Mouse (Mus musculus): ENCODE results near the gene Smarcb1. TPM values are rescaled to one million over a fixed set of nuclear protein-coding genes. Genes with fewer than 3 reads are reported as not detected.

Smarcb1 gene
- total RNA-seq (2021) = 10 to 100 TPM; 80.6 to 84.5 TPM
- long read RNA-seq, experiment 1, transcript Smarcb1-202 (9 exons, 1,622 nt) = minor isoform, 14 of 93 reads
- long read RNA-seq, experiment 1, transcript Smarcb1-201 (9 exons, 1,660 nt) = major isoform, 69 of 93 reads
- long read RNA-seq, experiment 1, partial matches to known transcripts = 8 of 93 reads
- long read RNA-seq, experiment 1, other reads (novel, unspliced or antisense) = 2 of 93 reads
- long read RNA-seq, experiment 2, transcript Smarcb1-201 (9 exons, 1,660 nt) = major isoform, 75 of 113 reads
- long read RNA-seq, experiment 2, transcript Smarcb1-202 (9 exons, 1,622 nt) = minor isoform, 25 of 113 reads
- long read RNA-seq, experiment 2, partial matches to known transcripts = 8 of 113 reads
- long read RNA-seq, experiment 2, other reads (novel, unspliced or antisense) = 5 of 113 reads

DNA sequence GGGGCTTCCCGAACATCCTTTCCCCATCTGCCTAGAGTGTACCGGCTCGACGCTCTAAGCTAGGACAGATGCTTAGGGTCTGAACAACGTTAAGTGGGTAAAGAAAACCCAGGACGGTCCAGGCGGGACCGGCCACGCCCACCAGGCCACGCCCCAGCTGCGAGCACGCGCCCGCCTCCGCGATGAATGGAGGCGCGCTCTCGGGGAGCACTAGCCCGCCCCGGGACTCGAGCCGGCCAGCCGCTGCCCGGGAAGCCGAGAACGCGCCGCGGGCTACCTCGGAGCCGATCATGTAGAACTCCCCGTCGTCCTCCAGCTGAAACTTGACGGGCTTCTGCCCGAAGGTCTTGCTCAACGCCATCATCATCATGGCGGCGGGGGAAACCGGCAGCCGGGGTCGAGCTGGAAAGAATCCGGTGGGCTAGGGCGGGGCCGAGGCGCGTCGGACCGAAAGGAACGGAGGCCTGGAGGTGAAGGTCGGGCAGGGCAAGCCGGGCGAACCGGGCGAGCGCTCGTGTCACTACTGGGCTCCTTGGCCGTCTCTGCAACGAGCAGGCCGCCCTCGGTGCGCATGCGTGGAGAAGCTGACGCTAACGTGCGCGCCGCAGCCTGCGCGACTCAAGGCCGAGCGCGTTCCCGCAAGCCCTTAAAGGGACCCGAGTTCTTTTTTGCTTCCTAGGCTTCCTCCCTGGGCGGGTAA lies at the start of gene Smarcb1:
TSS of gene Smarcb1 (minus strand) at position 592 of the 700 bp plus-strand sequence.
- peak; percentile 94 to 96 for DNase-seq (ENCODE audit: low spot score in 2 of 2)

DNA sequence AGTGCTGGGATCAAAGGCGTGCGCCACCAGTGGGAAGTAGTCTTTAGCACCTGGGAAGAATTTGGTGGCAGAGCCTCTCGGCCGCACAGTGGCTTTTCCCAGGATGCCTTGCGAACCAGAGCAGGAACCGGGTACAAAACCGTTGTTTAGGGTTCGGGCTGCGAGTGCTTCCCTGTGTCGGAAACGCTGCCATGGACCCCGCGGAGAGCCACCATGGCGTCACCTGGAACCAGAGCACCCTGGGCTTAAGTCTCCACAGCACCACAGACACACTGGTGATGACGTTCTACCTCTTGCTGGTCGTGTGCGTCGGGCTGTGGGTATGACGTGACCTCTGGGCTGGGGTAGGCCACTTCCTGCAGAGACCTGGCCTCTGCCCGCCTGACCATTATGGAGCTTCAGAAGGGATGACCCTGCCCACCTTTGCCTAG lies 33.0 kb upstream of the Smarcb1 start, which contains the start of gene Gm5134:
TSS of gene Gm5134 (plus strand) at position 134 of the 431 bp plus-strand sequence.
- no peak for DNase-seq (ENCODE audit: low spot score in 2 of 2)

DNA sequence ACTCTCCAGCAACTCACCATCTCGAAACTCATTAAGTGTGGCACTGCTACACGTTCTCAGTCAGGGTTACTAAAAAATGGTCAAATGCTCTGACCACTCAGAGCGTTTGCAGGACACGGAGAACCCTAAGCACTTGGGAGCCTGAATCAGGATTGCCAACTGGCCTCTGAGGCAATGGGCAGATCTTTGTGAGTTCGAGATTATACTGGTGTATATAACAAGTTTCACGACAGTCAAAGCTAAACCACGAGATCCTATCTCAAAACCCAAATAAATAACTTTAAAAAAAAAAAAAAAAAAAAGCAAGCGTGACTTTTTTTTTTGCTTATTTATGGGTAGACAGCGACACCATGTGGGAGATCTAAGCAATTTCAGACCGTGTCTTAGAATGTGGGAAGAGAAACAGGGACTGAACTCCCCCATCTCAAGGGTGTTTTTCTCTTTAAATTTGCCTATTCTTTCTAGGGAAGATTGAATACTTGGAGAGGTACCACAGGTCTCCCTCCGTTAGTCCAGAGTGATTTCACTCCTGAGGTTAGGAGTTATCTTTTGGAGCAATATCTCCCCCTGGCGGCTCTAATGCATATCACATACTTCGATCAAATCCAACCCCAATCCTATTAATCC lies 30.1 kb upstream of the Smarcb1 start:
- peak; percentile 51 to 60 for DNase-seq (ENCODE audit: low spot score in 2 of 2)

DNA sequence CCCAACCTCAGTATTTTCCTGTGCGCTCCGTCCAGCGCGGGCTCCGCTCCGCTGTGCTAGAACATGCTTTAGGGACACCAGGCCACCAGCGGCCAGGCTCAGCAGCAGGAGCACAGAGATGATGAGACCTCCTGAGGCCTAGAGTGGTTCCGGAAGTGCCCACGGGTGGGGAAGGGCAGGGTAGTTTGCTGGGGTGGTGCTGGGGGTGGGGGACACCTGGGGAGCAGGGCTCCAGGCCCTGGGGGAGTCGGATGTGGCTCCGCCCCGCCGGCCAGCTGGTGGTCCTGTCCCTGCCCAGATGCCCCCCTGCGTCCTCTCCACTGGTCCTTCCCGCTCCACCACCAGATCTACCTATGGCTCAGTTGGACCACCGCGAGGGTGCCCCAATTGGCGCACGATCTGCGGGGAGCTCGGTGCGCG lies 29.4 kb upstream of the Smarcb1 start:
- no peak for DNase-seq (ENCODE audit: low spot score in 2 of 2)

DNA sequence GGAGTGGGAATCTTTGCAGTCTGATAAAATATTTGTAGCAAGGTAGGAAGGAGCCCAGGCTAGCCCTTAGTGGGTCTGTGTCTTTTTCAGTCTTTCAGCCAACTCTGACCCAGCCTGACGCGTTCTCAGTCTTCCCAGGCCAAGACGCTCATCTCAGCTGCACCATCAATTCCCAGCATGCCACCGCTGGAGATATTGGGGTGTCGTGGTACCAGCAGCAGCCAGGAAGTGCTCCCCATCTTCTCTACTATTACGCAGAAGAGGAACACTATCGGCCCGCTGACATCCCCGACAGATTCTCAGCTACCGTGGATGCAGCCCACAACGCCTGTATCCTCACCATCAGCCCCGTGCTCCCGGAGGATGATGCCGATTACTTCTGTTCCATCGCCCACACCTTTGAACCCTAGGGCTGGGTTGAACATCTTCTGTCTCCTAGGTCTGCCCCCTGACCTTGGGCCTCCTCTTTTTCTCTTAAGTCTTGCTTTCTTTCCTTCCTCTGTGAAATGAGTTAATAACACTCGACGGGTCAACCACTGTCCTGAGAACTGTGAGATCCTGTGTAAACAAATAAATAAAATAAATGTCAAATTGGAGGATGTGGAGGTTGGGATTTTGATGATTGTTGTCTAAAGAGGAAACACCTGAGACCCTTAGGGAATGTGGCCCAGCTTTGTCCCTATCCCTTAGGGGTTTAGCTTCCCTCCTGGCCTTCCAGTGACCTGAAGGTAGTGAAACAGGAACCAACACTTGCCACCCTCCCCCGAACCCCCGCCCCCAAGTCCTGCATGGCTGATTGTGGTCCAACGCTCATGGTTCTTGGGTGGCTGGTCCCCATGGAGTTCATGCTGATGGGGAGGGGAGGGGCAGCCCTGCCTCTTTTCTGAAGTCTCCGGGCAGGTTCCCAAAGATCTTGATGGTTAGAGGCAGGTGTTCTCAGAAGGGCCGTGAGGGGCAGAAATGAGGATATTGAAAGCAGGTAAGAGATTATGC lies 27.9 kb upstream of the Smarcb1 start:
- no peak for DNase-seq (ENCODE audit: low spot score in 2 of 2)

DNA sequence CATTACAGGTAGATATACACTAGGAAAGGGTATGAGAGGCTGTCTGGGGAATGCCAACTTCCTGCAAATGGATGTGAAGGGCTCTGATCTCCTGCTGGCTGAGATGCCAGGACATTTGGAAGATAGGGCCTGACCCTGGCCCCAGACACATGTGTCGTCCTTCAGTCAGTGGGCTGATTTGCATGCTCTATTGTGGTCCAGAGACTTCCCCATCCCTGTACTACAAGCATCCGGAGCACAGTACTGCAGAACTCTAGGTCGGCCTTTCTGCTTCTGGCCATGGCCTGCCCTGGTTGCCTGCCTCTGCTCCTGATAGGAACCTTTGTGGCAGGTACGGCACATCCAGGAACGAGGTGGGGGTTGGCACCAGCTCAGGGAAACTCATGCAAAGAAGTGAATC lies 26.7 kb upstream of the Smarcb1 start:
- DNase-seq (ENCODE audit: low spot score in 2 of 2) = no peak

DNA sequence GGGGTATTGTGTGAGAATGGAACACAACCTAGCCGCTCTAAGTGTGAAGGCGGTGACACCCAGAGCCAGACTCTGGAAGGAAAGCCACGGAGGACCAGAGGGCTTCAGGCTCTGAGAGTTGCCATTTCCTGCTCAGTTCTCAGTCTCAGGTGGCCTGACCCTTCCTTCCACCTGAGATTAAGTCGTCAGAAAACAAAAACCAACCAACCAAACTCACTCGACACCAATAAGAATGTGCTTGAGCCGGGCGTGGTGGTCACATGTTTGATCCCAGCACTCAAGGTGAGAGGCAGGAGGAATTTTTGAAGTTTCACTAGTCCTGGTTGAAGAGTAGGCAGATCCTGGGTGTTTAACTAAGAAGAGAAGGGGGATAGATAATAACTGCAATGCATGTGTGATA lies 24.5 kb upstream of the Smarcb1 start:
- no peak for DNase-seq (ENCODE audit: low spot score in 2 of 2)

DNA sequence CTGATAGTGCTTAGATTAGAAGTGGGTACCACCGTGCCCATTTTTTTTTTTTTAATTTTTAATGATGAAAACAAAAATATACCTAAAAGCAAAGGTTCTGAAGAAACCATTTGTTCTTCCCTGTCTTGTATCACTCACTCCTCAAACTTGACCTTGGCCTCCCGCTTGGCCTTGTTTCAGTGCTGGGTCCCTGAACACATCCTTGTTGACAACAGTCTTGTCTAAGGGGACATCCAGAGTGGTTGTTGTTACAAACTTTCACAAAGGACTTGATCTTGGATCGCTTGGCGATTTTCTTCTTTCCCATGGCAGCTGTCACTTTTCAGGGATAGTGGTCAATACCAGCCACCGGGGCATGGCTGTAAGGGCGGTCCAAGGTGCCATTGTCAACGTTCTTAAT lies 23.8 kb upstream of the Smarcb1 start:
- DNase-seq (ENCODE audit: low spot score in 2 of 2) = no peak

DNA sequence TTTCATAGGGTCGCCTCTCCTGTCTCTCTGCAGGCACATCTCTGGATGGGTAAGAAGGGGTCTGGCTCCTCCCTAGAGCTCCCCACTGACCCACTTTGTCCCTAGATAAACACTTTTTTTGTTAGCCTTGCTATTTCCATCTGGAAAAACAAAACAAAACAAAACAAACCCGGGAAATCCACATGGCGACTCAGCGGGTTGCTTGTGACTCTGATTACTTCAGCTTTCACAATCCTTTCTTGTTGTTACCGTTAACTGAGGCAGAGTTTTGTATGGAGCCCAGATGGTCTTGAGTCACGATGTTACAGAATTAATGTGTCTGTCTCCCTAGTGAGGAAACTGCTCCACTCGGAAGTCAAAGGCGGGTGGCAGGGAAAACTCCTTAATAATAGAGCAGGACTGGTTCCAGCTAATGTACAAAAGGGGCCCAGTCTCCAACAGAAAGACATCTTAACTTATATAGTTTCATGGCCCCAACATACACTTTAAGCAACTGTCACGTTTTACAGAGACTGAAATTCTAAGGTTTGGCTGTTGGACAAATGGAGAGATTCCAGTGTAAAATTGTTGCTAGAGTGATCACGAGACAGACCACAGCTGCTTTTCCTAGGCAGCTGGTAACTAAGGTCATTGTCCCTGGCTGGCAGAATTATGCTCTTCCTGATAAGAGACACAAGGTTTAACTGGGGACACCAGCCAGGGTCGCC lies 22.8 kb upstream of the Smarcb1 start:
- DNase-seq (ENCODE audit: low spot score in 2 of 2) = no peak

DNA sequence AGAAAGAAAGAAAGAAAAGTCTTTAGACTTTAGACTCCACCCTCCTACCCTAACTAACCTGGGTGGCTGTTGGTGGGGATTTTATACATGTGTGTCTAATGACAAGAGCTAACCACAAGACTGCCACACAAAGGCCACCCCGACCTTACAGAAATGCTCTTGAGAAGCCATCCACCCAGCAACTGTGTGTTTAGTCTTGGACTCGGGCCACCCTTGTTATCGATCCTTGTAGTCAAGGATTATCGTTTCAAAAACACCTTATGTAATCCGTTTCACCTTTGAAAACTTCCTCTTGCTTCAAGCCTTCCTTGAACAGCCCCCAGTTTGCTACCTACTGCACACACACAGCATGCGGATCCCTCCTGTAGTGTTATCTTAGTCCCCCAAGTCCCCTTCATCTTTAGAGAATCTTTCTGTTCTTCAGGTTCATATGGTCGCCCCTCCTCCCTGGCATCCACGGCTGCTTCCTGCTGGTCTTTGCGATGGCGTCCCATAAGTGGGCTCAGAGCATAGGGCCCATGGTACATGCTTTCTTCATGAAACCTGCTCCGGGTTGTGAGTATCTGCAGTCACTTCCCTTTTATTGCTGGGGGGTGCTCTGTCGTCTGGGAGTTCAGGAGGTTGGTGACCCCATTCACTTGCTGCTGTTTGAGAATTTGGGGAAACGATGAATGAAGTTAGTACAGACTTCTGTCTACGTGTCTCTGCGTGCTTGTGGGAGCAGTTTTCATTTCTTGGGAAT lies 21.5 kb upstream of the Smarcb1 start, which contains the start of gene Vpreb3:
TSS of gene Vpreb3 (plus strand) at position 322 of the 742 bp plus-strand sequence.
- no peak for DNase-seq (ENCODE audit: low spot score in 2 of 2)

DNA sequence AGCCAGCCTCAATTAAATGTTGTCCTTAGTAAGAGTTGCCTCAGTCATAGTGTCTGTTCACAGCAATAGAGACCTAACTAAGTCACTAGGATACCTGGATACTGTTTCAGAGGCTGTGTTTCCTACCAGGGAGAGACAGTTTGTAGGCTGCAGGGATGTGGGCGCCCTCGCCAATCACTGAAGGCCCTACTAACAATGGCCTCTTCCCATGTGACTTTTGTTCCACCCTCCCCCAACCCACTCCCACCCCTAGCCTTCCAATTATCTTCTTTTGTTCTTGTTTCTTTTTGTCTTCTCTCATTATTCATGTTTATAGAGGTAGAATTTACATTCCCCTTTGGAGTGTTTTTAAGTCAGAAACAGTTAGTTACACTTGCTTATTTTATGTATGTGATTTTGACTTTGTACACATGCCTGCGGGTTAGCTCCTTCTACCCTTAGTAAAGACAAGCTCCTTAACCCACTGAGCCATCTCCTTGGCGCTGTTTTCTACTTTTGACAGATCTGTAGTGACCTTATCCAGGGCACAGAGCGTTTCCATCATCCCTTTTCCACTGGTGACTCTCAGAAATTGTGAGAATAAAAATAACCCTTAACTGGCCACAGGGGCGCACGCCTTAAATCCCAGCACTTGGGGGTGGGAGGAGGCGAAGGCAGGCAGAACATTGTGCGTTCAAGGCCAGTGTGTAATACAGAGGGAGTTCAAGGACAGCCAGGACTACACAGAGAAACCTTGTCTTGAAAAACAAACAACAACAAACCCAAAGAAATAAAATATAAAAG lies 19.8 kb upstream of the Smarcb1 start:
- DNase-seq (ENCODE audit: low spot score in 2 of 2) = no peak

DNA sequence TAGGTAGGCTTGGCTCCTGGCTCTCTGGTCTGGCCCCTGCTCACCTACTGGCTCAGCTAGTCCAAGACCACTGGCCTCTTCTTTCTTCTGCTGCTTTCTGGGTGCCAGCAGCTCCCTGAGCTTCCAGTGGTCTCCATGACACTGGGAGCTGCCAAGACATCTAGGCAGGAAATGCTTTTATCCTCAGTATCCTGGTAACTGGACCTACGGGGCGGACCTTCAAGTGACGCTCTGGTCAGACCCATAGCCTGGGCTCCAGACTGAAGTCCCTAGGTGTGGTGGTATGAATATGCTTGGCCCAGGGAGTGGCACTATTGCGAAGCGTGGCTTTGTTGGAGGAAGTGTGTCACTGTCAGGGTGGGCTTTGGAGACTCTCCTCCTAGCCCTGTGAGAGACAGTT lies 19.1 kb upstream of the Smarcb1 start, which contains the start of gene Gm867:
TSS of gene Gm867 (minus strand) at position 153 of the 400 bp plus-strand sequence.
- no peak for DNase-seq (ENCODE audit: low spot score in 2 of 2)

DNA sequence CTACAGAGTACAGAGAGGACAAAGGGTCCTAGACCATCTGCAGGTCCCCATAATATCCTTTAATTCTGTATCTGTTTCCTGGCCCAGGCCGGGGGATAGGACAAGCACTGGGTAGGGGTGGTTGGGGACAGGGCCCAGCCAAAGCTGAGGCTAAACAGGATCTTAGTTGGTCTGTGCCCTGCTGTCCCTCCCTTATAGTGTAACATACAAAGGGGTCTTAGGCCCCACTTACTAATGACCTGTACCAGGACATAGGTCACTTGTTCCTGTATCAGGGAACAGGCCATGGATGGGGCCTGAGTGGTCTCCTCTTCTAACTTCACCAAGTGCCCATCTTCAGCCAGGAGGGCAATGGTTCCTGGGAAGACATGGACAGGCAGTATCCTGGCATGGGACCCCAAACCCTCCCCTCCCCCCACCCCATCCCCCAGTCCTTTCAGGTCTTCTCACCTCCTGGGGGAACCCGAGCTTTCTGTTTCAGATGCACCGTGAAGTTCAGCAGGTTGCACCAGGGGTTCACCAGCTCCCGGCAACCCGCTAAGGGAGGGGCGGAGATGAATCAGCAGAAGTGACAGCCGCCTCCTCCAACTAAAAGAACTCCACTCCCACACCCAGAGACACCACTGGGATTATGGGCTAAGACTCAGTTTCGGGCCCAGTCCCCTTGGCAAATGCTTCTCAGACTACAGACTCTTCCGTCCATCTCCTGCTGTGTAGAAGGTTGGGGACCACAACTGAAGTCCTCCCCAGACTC lies 18.2 kb upstream of the Smarcb1 start:
- no peak for DNase-seq (ENCODE audit: low spot score in 2 of 2)

DNA sequence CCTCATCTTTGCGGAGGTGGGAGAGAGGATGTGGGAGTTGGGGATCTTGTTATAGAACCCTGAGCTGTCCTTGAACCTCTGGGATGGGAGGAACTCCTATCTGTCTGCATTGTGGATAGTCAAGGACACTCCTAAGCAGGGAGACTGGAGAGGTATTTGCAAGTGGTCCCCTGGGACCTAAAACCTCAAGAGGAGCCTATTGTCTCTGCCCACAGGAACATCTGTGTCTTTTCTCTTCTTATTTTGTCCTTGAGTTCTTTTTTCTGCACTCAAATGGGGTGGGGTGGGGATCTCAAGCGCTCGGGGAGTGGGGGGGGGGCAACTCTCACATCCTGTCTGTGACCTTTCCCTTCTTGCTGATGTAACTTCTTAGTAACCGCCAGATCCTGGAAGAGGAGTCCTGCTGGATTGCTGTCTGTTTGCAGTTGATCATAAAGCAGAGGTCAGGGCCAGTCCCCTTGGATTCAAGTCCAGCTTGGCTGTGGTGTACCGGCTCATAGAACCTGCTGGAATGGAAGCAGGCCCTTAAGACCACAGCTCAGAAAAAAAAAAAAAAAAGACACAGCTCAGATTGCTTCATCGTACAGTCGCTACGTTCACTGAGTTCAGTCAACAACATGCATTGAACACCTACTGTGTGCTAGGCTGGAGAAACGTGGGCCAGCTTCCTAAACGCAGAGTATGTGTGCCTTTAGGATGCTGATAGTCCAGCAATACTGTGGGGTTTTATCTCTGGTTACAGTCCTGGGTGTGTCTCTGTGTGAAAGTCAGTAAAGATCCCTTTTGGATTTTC lies 16.6 kb upstream of the Smarcb1 start:
- DNase-seq (ENCODE audit: low spot score in 2 of 2) = no peak

DNA sequence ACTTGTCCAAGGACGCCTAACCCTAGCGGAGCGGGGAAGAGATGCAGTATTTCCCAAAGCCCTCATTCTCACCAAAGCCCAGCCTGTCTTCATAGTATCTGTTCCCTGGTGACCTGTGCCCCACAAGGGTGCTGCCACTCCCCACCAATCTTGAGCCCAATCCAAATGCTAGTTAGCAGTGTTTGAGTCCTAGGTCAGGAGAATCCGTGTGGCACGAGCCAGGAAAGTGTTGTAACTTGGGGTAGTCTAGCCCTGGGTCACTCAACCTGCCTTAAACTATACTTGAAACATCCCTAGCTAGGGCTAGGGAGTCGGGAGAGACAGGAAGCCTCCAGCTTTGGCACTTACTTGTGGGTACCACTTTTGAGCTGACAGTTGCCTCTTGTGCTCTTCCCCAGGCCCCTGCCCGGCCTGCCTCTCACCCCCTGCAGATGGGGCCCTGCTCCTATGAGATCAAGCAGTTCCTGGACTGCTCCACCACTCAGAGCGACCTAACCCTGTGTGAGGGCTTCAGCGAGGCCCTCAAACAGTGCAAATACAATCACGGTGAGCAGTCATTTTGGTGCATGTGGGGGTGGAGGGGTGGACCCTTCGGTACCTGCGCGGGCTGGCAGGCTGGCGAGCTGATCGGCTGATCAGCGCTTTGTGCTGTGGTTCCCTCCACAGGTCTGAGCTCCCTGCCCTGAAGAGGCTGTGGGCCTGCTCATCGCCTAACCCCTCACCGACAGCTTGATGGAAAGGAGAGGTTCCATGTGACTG lies 15.7 kb upstream of the Smarcb1 start:
- no peak for DNase-seq (ENCODE audit: low spot score in 2 of 2)

All from layer of hippocampus, postnatal 14 days (tissue).